Mouse (Mus musculus) layer of hippocampus, adult 2 months (tissue): Measurements from ENCODE around the gene Ccnt2. TPM values are rescaled to one million over a fixed set of nuclear protein-coding genes. Genes with fewer than 3 reads are reported as not detected.
A peak's percentile ranks its signal among the peaks of the same experiment; 100 is the strongest.

Experiments used
- DNase-seq, 2 experiments: peaks; one replicate each; pipeline ENCODE4 v3.0.0; 2022; ENCODE audit warnings: low spot score in 2 of 2
- H3K27ac ChIP-seq: fragments of 200-600 bp; 2 replicates; pipeline ENCODE4 v1.8.1; 2022
- H3K4me3 ChIP-seq: fragments of 200-600 bp; 2 replicates; pipeline ENCODE4 v1.8.1; 2022; ENCODE audit warnings: mild to moderate bottlenecking
- CTCF ChIP-seq: fragments of 200-600 bp; conservative IDR thresholded peaks from 2 replicates; pipeline ENCODE4 v1.8.1; 2022; ENCODE audit warnings: antibody characterized with exemption, mild to moderate bottlenecking, moderate library complexity
- total RNA-seq, 2 experiments: library from RNA; stranded (reverse); gene quantifications; 2 replicates each; pipeline ENCODE4 v1.2.3; 2021

Ccnt2 gene
- total RNA-seq, 2 experiments from 2014 or later: 64.8 to 76.0 TPM

GRCm38 (mm10) chr1:127773198-127773802 lies 664 bp upstream of the Ccnt2 start:
- H3K4me3 ChIP-seq: peak overlapping the region; percentile 91
- H3K27ac ChIP-seq: peak overlapping the region; percentile 91
- DNase-seq: no peak
- no peak for TF ChIP-seq CTCF

DNA sequence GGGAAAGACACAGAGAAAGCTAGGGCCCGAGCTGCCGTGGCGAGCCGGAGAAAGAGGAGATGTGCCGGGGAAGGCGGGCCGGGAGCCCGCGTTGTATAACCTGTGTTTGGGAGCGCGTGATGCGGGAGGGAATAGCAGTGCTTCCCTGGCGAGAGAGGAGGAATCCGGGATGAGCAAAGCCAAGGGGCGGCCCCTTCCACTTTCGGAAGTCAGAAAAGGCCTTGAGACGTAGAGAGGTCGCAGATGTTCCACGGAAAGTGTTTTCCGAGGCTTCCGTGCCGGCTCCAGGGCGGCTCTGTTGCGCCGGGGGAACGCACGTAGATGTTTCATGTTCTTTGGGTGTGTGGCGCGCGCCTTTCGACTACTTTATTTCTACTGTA lies 527 bp downstream of the Ccnt2 start:
- peak in 1 of 2 experiments; percentile 60 for DNase-seq
- Histone ChIP-seq H3K27ac (peak overlapping the region; percentile 99), H3K4me3 (peak overlapping the region; percentile 91)
- no peak for TF ChIP-seq CTCF

DNA sequence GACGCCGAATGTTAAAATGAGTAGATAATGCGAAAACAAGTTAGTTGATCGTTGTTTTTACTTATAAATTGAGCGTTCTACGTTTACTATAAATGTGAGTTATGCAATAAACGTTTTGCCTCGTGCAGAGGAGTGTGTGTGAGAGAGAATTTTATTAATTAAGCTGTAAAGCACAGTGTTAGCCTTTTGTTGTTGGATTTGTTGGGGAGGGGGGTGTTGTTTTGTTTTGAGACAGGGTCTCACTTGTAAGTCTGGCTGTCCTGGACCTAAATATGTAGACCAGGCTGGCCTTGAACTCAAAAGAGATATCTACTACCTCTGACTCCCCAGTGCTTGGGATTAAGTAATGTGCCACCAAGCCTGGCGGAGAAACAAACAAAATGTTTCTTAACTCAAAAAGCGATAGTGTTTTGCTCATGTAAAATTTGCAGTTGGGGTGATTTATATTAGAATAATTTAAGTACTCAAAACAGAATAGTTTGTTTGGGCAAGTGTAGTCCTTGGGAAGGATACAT lies 1.3 kb downstream of the Ccnt2 start:
- Histone ChIP-seq H3K4me3 (peak overlapping the region; percentile 91), H3K27ac (peak overlapping the region; percentile 99)
- no peak for DNase-seq
- TF ChIP-seq CTCF: no peak

DNA sequence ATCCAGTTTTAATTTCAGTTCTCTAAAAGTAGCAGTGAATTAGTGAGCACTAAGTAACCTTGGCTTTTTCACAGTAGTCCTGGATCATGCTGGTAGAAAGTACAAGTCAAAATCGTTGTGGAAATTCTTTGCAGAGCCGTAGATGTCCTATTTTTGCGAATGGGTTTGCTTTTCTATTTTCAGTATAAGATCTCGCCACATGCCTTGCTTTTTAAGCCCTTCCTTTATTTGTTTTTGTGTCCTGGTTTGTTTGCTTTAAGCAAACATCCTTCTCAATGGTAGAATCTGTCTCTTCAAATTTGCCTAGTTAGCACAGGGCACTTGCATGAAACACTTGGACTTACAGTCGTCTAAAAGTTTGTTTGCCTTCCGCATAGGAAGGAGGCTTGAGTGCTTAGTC lies 2.3 kb downstream of the Ccnt2 start:
- DNase-seq: no peak
- TF ChIP-seq CTCF: no peak
- peak overlapping the region; percentile 91 for H3K4me3 ChIP-seq

DNA sequence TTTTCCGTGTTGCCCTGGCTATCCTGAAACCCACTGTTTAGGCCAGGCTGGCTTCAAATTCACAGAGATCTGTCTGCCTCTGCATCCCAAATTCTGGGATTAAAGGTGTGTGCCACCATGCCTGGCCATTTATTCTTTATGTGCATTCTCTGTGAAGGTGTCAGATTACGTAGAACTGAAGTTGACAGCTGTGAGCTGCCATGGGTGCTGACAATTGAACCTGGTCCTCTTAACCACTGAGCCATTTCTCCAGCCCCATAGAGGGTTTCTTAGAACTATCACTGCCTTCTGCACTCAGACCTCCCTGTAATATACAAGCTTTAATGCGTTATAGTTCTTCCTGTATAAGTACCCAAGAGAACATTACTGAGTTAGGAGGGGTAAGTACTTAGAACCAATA lies 4.6 kb downstream of the Ccnt2 start:
- DNase-seq: no peak
- Histone ChIP-seq H3K4me3 (no peak overlapping the region), H3K27ac (no peak overlapping the region)
- TF ChIP-seq CTCF: no peak

More for the DNA sequence above, 2.3 kb downstream of the Ccnt2 start:
- no peak overlapping the region for H3K27ac ChIP-seq

GRCm38 (mm10) chr1:127780142-127780541 lies 6.2 kb downstream of the Ccnt2 start:
- no peak for TF ChIP-seq CTCF
- Histone ChIP-seq H3K27ac (no peak overlapping the region), H3K4me3 (no peak overlapping the region)
- no peak for DNase-seq

- Histone ChIP-seq H3K4me3 (no peak overlapping the region), H3K27ac (0 out of 2 replicates have a peak overlapping the region, but pooled peaks have one; percentile 33)
- TF ChIP-seq CTCF: no peak
- no peak for DNase-seq
These were observed 6.9 kb downstream of the Ccnt2 start for GRCm38 (mm10) chr1:127780849-127781248.

- no peak for DNase-seq
- Histone ChIP-seq H3K4me3 (no peak overlapping the region), H3K27ac (peak overlapping the region; percentile 8; the same call in 1 of the 2 replicates)
- TF ChIP-seq CTCF: no peak
These were observed 9.9 kb downstream of the Ccnt2 start for GRCm38 (mm10) chr1:127783862-127784261.

- no peak for TF ChIP-seq CTCF
- Histone ChIP-seq H3K4me3 (no peak overlapping the region), H3K27ac (no peak overlapping the region)
- DNase-seq: no peak
These were observed 11.9 kb downstream of the Ccnt2 start for GRCm38 (mm10) chr1:127785882-127786281.

GRCm38 (mm10) chr1:127788943-127789342 lies 15.0 kb downstream of the Ccnt2 start:
- Histone ChIP-seq H3K4me3 (no peak overlapping the region), H3K27ac (peak overlapping the region; percentile 64; the same call in 1 of the 2 replicates)
- TF ChIP-seq CTCF: no peak
- no peak for DNase-seq

DNA sequence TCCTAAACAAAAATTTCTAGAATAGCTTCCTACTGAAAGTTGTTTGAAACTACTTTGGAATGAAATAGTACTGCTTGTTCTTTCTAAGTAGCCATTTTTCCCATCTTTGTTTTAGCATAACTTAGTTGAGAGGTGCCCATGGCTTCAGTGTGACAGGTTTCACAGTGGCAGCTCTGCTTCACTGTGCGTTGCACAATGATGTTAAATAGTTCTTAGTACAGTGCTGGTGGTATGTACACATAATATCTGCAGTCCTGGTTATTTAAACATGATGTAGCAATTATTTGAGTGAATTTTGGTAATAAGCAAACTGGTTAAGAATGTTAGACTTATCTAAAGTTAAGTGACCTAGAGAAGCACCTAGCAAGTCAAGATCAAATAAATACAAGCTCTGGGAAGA lies 19.5 kb downstream of the Ccnt2 start:
- Histone ChIP-seq H3K4me3 (no peak overlapping the region), H3K27ac (no peak overlapping the region)
- DNase-seq: no peak
- TF ChIP-seq CTCF: no peak

DNA sequence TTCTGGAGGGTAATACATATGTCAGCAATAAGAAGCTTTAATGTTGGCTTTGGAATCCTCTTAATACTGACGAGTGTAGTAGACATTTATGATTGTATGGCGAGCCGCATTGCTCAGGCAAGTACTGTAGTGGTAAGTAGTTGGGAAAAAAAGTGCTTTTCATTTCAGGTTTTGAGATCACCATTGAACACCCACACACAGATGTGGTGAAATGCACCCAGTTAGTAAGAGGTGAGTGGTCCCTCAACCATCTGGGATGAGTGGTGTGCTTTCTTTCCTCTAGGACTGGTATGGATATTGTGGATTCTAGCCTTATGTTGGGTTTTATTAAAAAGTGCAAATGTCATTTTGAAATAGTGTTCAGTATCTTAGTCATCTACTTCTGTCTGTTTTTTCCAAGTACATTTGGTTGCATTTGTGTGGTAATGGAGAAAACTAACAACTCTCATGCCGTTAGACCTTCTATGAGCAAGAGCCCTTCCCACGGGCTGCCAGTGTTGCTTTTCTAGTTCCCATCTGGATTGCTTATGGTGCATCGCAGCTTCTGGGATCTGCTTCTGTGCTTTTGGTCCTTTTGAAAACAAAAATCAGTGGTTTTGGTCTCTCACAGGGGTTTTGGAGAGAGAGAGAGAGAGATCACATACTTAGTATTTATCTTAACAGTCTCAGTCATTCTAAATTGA lies 21.3 kb downstream of the Ccnt2 start:
- Histone ChIP-seq H3K4me3 (no peak overlapping the region), H3K27ac (peak overlapping the region; percentile 71)
- no peak for TF ChIP-seq CTCF
- DNase-seq: peak in 1 of 2 experiments; percentile 32

GRCm38 (mm10) chr1:127796341-127796740 lies 22.4 kb downstream of the Ccnt2 start:
- no peak overlapping the region for H3K4me3 ChIP-seq
- no peak for DNase-seq
- H3K27ac ChIP-seq: peak overlapping the region; percentile 71; the same call in 1 of the 2 replicates
- TF ChIP-seq CTCF: no peak

DNA sequence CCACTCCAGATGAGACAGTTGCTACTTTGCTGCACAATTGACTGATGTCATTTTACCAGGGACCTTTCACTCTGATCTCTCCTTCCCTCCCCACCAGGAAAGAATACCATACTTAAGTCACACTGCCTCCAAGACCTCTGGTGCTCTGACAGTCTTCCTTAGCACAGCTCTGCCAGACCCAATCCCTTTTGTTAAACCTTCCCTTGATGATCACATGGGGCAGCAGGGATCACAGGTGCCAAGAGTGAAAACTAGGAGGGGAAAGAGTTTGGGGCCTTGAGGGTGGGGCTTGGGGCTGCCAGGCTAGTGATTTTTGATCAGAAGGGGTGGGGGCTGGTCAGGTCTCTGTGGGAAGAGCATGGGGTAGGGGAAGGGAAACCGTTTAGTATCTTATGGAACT lies 22.8 kb downstream of the Ccnt2 start:
- H3K4me3 ChIP-seq: no peak overlapping the region
- no peak overlapping the region for H3K27ac ChIP-seq
- TF ChIP-seq CTCF: no peak
- DNase-seq: no peak
